Mouse (Mus musculus): Measurements from ENCODE around the gene Gm45808.

- TF ChIP-seq CTCF (IDR thresholded peaks at IDR 0.05; ENCODE audit: low read depth, low read length), result no peak
- TF ChIP-seq POLR2A (IDR thresholded peaks at IDR 0.05; ENCODE audit: borderline replicate concordance, low read depth, low read length), result no peak
Observed at GRCm38 (mm10) chr7:45494548-45494947, 7.9 kb upstream of the Gm45808 start.
